Mouse (Mus musculus): ENCODE results near the gene Atp6v0a1.
A peak's percentile ranks its signal among the peaks of the same experiment; 100 is the strongest.
"Not testable (repeated sequence)": the region's sequence is repeated elsewhere in the genome, so short reads cannot be mapped to it uniquely, and the experiment has no call there.

Atp6v0a1 gene

GRCm38 (mm10) chr11:100981236-100981635 is 28.0 kb upstream of the Atp6v0a1 start:
- no peak for DNase-seq (ENCODE audit: low read depth)

GRCm38 (mm10) chr11:100982087-100982486 is 27.2 kb upstream of the Atp6v0a1 start:
- DNase-seq (ENCODE audit: low read depth), result no peak

GRCm38 (mm10) chr11:100983125-100983777 is 26.0 kb upstream of the Atp6v0a1 start:
- DNase-seq (ENCODE audit: low read depth), result peak; percentile 70

GRCm38 (mm10) chr11:100983778-100984131 is 25.5 kb upstream of the Atp6v0a1 start:
- no peak for DNase-seq (ENCODE audit: low read depth)

- no peak for DNase-seq (ENCODE audit: low read depth)
These were observed 23.6 kb upstream of the Atp6v0a1 start for GRCm38 (mm10) chr11:100985607-100986006.

GRCm38 (mm10) chr11:100988674-100989073 is 20.6 kb upstream of the Atp6v0a1 start:
- no peak for DNase-seq (ENCODE audit: low read depth)

- DNase-seq (ENCODE audit: low read depth), result no peak
These were observed 19.6 kb upstream of the Atp6v0a1 start for GRCm38 (mm10) chr11:100989666-100990065.

GRCm38 (mm10) chr11:100991027-100991534 is 18.2 kb upstream of the Atp6v0a1 start:
- DNase-seq (ENCODE audit: low read depth), result no peak

- no peak for DNase-seq (ENCODE audit: low read depth)
These were observed 15.8 kb upstream of the Atp6v0a1 start for GRCm38 (mm10) chr11:100993437-100993836.

- DNase-seq (ENCODE audit: low read depth), result no peak
These were observed 15.0 kb upstream of the Atp6v0a1 start for GRCm38 (mm10) chr11:100994233-100994632.

GRCm38 (mm10) chr11:100994655-100995054 is 14.6 kb upstream of the Atp6v0a1 start:
- no peak for DNase-seq (ENCODE audit: low read depth)

GRCm38 (mm10) chr11:100996501-100996900 is 12.8 kb upstream of the Atp6v0a1 start:
- DNase-seq (ENCODE audit: low read depth), result no peak

GRCm38 (mm10) chr11:100998836-100999235 is 10.4 kb upstream of the Atp6v0a1 start:
- DNase-seq (ENCODE audit: low read depth), result no peak

- no peak for DNase-seq (ENCODE audit: low read depth)
These were observed 10.0 kb upstream of the Atp6v0a1 start for GRCm38 (mm10) chr11:100999254-100999653.

- not testable (repeated sequence) for DNase-seq (ENCODE audit: low read depth)
These were observed 7.2 kb upstream of the Atp6v0a1 start for GRCm38 (mm10) chr11:101001875-101002552.

- DNase-seq (ENCODE audit: low read depth), result no peak
These were observed 6.1 kb upstream of the Atp6v0a1 start for GRCm38 (mm10) chr11:101003025-101003685.

GRCm38 (mm10) chr11:101008206-101009045 is 826 bp upstream of the Atp6v0a1 start:
- peak; percentile 82 for DNase-seq (ENCODE audit: low read depth)

GRCm38 (mm10) chr11:101009888-101010784 is 884 bp downstream of the Atp6v0a1 start:
- DNase-seq (ENCODE audit: low read depth), result peak; percentile 48

GRCm38 (mm10) chr11:101011641-101012040 is 2.4 kb downstream of the Atp6v0a1 start:
- no peak for DNase-seq (ENCODE audit: low read depth)

- DNase-seq (ENCODE audit: low read depth), result no peak
These were observed 14.1 kb downstream of the Atp6v0a1 start for GRCm38 (mm10) chr11:101023371-101023770.

GRCm38 (mm10) chr11:101024001-101024400 is 14.7 kb downstream of the Atp6v0a1 start:
- no peak for DNase-seq (ENCODE audit: low read depth)
